Mouse (Mus musculus): Measurements from ENCODE around the gene Tcf12.

- no peak for TF ChIP-seq POLR2A (IDR thresholded peaks at IDR 0.05; ENCODE audit: low read depth, low read length)
- no peak for TF ChIP-seq CTCF (IDR thresholded peaks at IDR 0.05; ENCODE audit: borderline replicate concordance, insufficient read depth, low read length)
Measured at GRCm38 (mm10) chr9:72016021-72016420, 95.7 kb downstream of the Tcf12 start.
